Mouse (Mus musculus): ENCODE measurements around the gene Ndufa3. TPM values are rescaled to one million over a fixed set of nuclear protein-coding genes. Genes with fewer than 3 reads are reported as not detected.

Ndufa3 gene
- total RNA-seq, 1 experiment, result 236 TPM

GRCm38 (mm10) chr7:3616389-3617241 is 558 bp upstream of the Ndufa3 start:
- no peak overlapping the region for H3K27ac ChIP-seq (ENCODE audit: insufficient read depth, low read depth, low read length, poor library complexity, severe bottlenecking)
- H3K36me3 ChIP-seq (ENCODE audit: control insufficient read depth, insufficient read depth, low read length, poor library complexity, severe bottlenecking), result peaks cover 13% of the 10 kb centered on the region
- TF ChIP-seq ZNF384 (IDR thresholded peaks at IDR 0.05; ENCODE audit: low read depth, low read length) (peak; percentile 90), ZC3H11A (IDR thresholded peaks at IDR 0.05; ENCODE audit: borderline replicate concordance, low read depth, low read length) (no peak)
- H3K9me3 ChIP-seq (ENCODE audit: control insufficient read depth, insufficient read depth, low read depth, low read length), result no peaks in the 10 kb centered on the region
- H3K4me3 ChIP-seq (ENCODE audit: insufficient read depth in 1 of 2, low read depth in 1 of 2, low read length in 2 of 2, poor library complexity in 1 of 2, severe bottlenecking in 1 of 2), result peak overlapping the region; percentile 18 to 98; a peak in 3 of 4 replicates
- DNase-seq (ENCODE audit: low read depth, low spot score), result no peak
- H3K9ac ChIP-seq (ENCODE audit: insufficient read depth, low read depth, low read length, poor library complexity, severe bottlenecking), result no peak overlapping the region
- peaks cover 0 to under 1% of the 10 kb centered on the region in 2 experiments; a peak in 1 of 4 replicates for H3K4me1 ChIP-seq (ENCODE audit: control insufficient read depth in 2 of 2, insufficient read depth in 2 of 2, low read length in 2 of 2, poor library complexity in 1 of 2)
- in situ Hi-C loops (cut with MboI; ENCODE audit: low sequenced_read_pairs in 2 of 2, unreplicated experiment in 2 of 2), result no loop called here

GRCm38 (mm10) chr7:3629030-3629429 is 11.9 kb downstream of the Ndufa3 start:
- Histone ChIP-seq H3K9ac (ENCODE audit: insufficient read depth, low read depth, low read length, poor library complexity, severe bottlenecking) (peak overlapping the region; percentile 89), H3K36me3 (ENCODE audit: control insufficient read depth, insufficient read depth, low read length, poor library complexity, severe bottlenecking) (peaks cover 28% of the 10 kb centered on the region), H3K27ac (ENCODE audit: insufficient read depth, low read depth, low read length, poor library complexity, severe bottlenecking) (no peak overlapping the region), H3K4me3 (ENCODE audit: insufficient read depth in 1 of 2, low read depth in 1 of 2, low read length in 2 of 2, poor library complexity in 1 of 2, severe bottlenecking in 1 of 2) (peak overlapping the region; percentile 87 to 96), H3K9me3 (ENCODE audit: control insufficient read depth, insufficient read depth, low read depth, low read length) (no peaks in the 10 kb centered on the region), H3K4me1 (ENCODE audit: control insufficient read depth in 2 of 2, insufficient read depth in 2 of 2, low read length in 2 of 2, poor library complexity in 1 of 2) (no peaks in the 10 kb centered on the region)
- TF ChIP-seq HCFC1 (IDR thresholded peaks at IDR 0.05; ENCODE audit: borderline replicate concordance, insufficient read depth, low read length) (no peak), CHD2 (IDR thresholded peaks at IDR 0.05; ENCODE audit: low read depth, low read length) (no peak), ZNF384 (IDR thresholded peaks at IDR 0.05; ENCODE audit: low read depth, low read length) (no peak), ZC3H11A (IDR thresholded peaks at IDR 0.05; ENCODE audit: borderline replicate concordance, low read depth, low read length) (no peak), MAFK (IDR thresholded peaks at IDR 0.05; ENCODE audit: insufficient read depth, low read depth, low read length) (no peak)
- DNase-seq (ENCODE audit: low read depth, low spot score), result no peak
- in situ Hi-C loops (cut with MboI; ENCODE audit: low sequenced_read_pairs in 2 of 2, unreplicated experiment in 2 of 2), result no loop called here

GRCm38 (mm10) chr7:3629543-3630477 is 12.6 kb downstream of the Ndufa3 start, which contains the start of the genes Tfpt and Prpf31:
TSS of gene Tfpt (minus strand) at chr7:3629929.
TSS of gene Prpf31 (plus strand) at chr7:3629985.
- TF ChIP-seq ZC3H11A (IDR thresholded peaks at IDR 0.05; ENCODE audit: borderline replicate concordance, low read depth, low read length) (no peak), ZNF384 (IDR thresholded peaks at IDR 0.05; ENCODE audit: low read depth, low read length) (peak; percentile 82; the same call in 1 of the 2 replicates), HCFC1 (IDR thresholded peaks at IDR 0.05; ENCODE audit: borderline replicate concordance, insufficient read depth, low read length) (peak; percentile 91), CHD2 (IDR thresholded peaks at IDR 0.05; ENCODE audit: low read depth, low read length) (no peak), MAFK (IDR thresholded peaks at IDR 0.05; ENCODE audit: insufficient read depth, low read depth, low read length) (no peak)
- Histone ChIP-seq H3K9ac (ENCODE audit: insufficient read depth, low read depth, low read length, poor library complexity, severe bottlenecking) (peak within 1 kb of the TSS; percentile 89), H3K4me3 (ENCODE audit: insufficient read depth in 1 of 2, low read depth in 1 of 2, low read length in 2 of 2, poor library complexity in 1 of 2, severe bottlenecking in 1 of 2) (peak within 1 kb of the TSS; percentile 87 to 96), H3K9me3 (ENCODE audit: control insufficient read depth, insufficient read depth, low read depth, low read length) (no peaks in the 10 kb centered on the region), H3K27ac (ENCODE audit: insufficient read depth, low read depth, low read length, poor library complexity, severe bottlenecking) (peak within 1 kb of the TSS; percentile 38; the same call in 1 of the 2 replicates), H3K36me3 (ENCODE audit: control insufficient read depth, insufficient read depth, low read length, poor library complexity, severe bottlenecking) (peaks cover 31% of the 10 kb centered on the region), H3K4me1 (ENCODE audit: control insufficient read depth in 2 of 2, insufficient read depth in 2 of 2, low read length in 2 of 2, poor library complexity in 1 of 2) (no peaks in the 10 kb centered on the region)
- in situ Hi-C loops (cut with MboI; ENCODE audit: low sequenced_read_pairs in 2 of 2, unreplicated experiment in 2 of 2), result no loop called here
- peak; percentile 91 for DNase-seq (ENCODE audit: low read depth, low spot score)

GRCm38 (mm10) chr7:3630478-3630815 is 13.3 kb downstream of the Ndufa3 start:
- H3K9ac ChIP-seq (ENCODE audit: insufficient read depth, low read depth, low read length, poor library complexity, severe bottlenecking), result peak overlapping the region; percentile 87
- no peak overlapping the region for H3K27ac ChIP-seq (ENCODE audit: insufficient read depth, low read depth, low read length, poor library complexity, severe bottlenecking)
- H3K4me1 ChIP-seq (ENCODE audit: control insufficient read depth in 2 of 2, insufficient read depth in 2 of 2, low read length in 2 of 2, poor library complexity in 1 of 2), result no peaks in the 10 kb centered on the region
- peaks cover 36% of the 10 kb centered on the region for H3K36me3 ChIP-seq (ENCODE audit: control insufficient read depth, insufficient read depth, low read length, poor library complexity, severe bottlenecking)
- in situ Hi-C loops (cut with MboI; ENCODE audit: low sequenced_read_pairs in 2 of 2, unreplicated experiment in 2 of 2), result no loop called here
- TF ChIP-seq ZC3H11A (IDR thresholded peaks at IDR 0.05; ENCODE audit: borderline replicate concordance, low read depth, low read length), result no peak
- no peak for TF ChIP-seq ZNF384 (IDR thresholded peaks at IDR 0.05; ENCODE audit: low read depth, low read length)
- no peak for TF ChIP-seq MAFK (IDR thresholded peaks at IDR 0.05; ENCODE audit: insufficient read depth, low read depth, low read length)
- no peak for DNase-seq (ENCODE audit: low read depth, low spot score)
- H3K9me3 ChIP-seq (ENCODE audit: control insufficient read depth, insufficient read depth, low read depth, low read length), result no peaks in the 10 kb centered on the region
- H3K4me3 ChIP-seq (ENCODE audit: insufficient read depth in 1 of 2, low read depth in 1 of 2, low read length in 2 of 2, poor library complexity in 1 of 2, severe bottlenecking in 1 of 2), result peak overlapping the region; percentile 87 to 96
